ENCODE assay signal across 28 mouse cellular contexts in genomic region chr1:168805442-168805841, GRCm38 (mm10).
A peak's percentile ranks its signal among the peaks of the same experiment; 100 is the strongest.
DNase-seq lines count a peak whose midpoint lies in the region; ATAC-seq lines count a peak whose summit lies in the region.
"Had no signal": no experiment of that assay in that cellular context is flagged by ENCODE, and none has a peak within 500 bp of the region (broad histone marks: within the 10 kb centered on the region; RNA-seq: fewer than 3 reads in every experiment).

No protein-coding gene starts in this region.

- intact Hi-C loops in left cerebral cortex, postnatal 4 days (cut with DNase I) = no loop called here

- no peak overlapping the region for H3K4me3 ChIP-seq in liver, embryonic 11.5 days (ENCODE audit: low read depth, low read length)
- no peak overlapping the region for H3K4me3 ChIP-seq in liver, embryonic 13.5 days (replicated peaks)
- no peak overlapping the region for H3K4me3 ChIP-seq in liver, embryonic 15.5 days (replicated peaks)
- H3K4me3 ChIP-seq: embryonic facial prominence, embryonic 13.5 days; embryonic facial prominence, embryonic 15.5 days; erythroblast, embryonic 14.5 days; forebrain, embryonic 10.5 days; forebrain, embryonic 12.5 days had no signal

- DNase-seq in liver, embryonic 11.5 days (ENCODE audit: low spot score) = no peak
- no peak for DNase-seq in liver
- DNase-seq in liver, embryonic 13.5 days = no peak
- DNase-seq in left cerebral cortex, postnatal 4 days = no peak
- DNase-seq: adrenal gland, adult 8-10 months; adrenal gland, postnatal 14 days; adrenal gland, postnatal 36 days; B cell, adult 2 months; cerebellum, adult 11 months; cerebellum, adult 18-20 months; cerebellum, adult 8-10 months; cerebellum, adult 9-11 months; cerebellum, postnatal 14 days; cerebellum, postnatal 36 days; embryo, embryonic 11 days had no signal

- H3K4me1 ChIP-seq in liver, embryonic 11.5 days (replicated peaks; ENCODE audit: control insufficient read depth, insufficient read depth, low read length) = no peaks in the 10 kb centered on the region
- no peaks in the 10 kb centered on the region for H3K4me1 ChIP-seq in liver, embryonic 13.5 days (replicated peaks)
- H3K4me1 ChIP-seq in liver, embryonic 15.5 days (replicated peaks) = no peaks in the 10 kb centered on the region
- H3K4me1 ChIP-seq: embryonic facial prominence, embryonic 15.5 days; forebrain, embryonic 12.5 days had no signal

- H3K4me2 ChIP-seq in liver, embryonic 11.5 days = no peak overlapping the region
- no peak overlapping the region for H3K4me2 ChIP-seq in liver, embryonic 13.5 days
- no peak overlapping the region for H3K4me2 ChIP-seq in liver, embryonic 15.5 days
- H3K4me2 ChIP-seq: embryonic facial prominence, embryonic 13.5 days; embryonic facial prominence, embryonic 15.5 days; forebrain, embryonic 12.5 days had no signal

- WGBS in liver, embryonic 11.5 days = 58% methylated on average over 3 of the region's 3 CpGs
- WGBS in liver, embryonic 13.5 days (ENCODE audit: insufficient replicate concordance) = 27% methylated on average over 3 of the region's 3 CpGs
- 24% methylated on average over 3 of the region's 3 CpGs for WGBS in liver, embryonic 15.5 days (ENCODE audit: insufficient replicate concordance)

- H3K27me3 ChIP-seq in liver, embryonic 11.5 days (replicated peaks; ENCODE audit: control insufficient read depth, insufficient read depth, low read length) = no peaks in the 10 kb centered on the region
- no peaks in the 10 kb centered on the region for H3K27me3 ChIP-seq in liver, embryonic 13.5 days
- no peaks in the 10 kb centered on the region for H3K27me3 ChIP-seq in liver, embryonic 15.5 days
- H3K27me3 ChIP-seq: CH12.LX; embryonic facial prominence, embryonic 13.5 days; embryonic facial prominence, embryonic 15.5 days; forebrain, embryonic 12.5 days; Patski had no signal

- no peaks in the 10 kb centered on the region for H3K9me3 ChIP-seq in liver, embryonic 11.5 days (ENCODE audit: control insufficient read depth, low read length)
- H3K9me3 ChIP-seq in liver, embryonic 13.5 days (replicated peaks) = no peaks in the 10 kb centered on the region
- H3K9me3 ChIP-seq in liver, embryonic 15.5 days (replicated peaks) = no peaks in the 10 kb centered on the region
- H3K9me3 ChIP-seq: embryonic facial prominence, embryonic 13.5 days; embryonic facial prominence, embryonic 15.5 days; forebrain, embryonic 10.5 days; forebrain, embryonic 12.5 days had no signal

- H3K9ac ChIP-seq in liver, embryonic 11.5 days (ENCODE audit: low read depth, low read length) = no peak overlapping the region
- no peak overlapping the region for H3K9ac ChIP-seq in liver, embryonic 13.5 days
- no peak overlapping the region for H3K9ac ChIP-seq in liver, embryonic 15.5 days
- H3K9ac ChIP-seq: embryonic facial prominence, embryonic 13.5 days; embryonic facial prominence, embryonic 15.5 days; forebrain, embryonic 12.5 days had no signal

- H3K36me3 ChIP-seq in liver, embryonic 11.5 days (ENCODE audit: control insufficient read depth, insufficient read depth, low read length) = no peaks in the 10 kb centered on the region
- no peaks in the 10 kb centered on the region for H3K36me3 ChIP-seq in liver, embryonic 13.5 days
- no peaks in the 10 kb centered on the region for H3K36me3 ChIP-seq in liver, embryonic 15.5 days (replicated peaks)
- H3K36me3 ChIP-seq: embryonic facial prominence, embryonic 13.5 days; embryonic facial prominence, embryonic 15.5 days; forebrain, embryonic 10.5 days; forebrain, embryonic 12.5 days; G1E had no signal

- ATAC-seq in liver, embryonic 11.5 days (replicated peaks; ENCODE audit: low FRiP score) = peak; percentile 78
- ATAC-seq in liver, embryonic 13.5 days (ENCODE audit: low read depth) = peak; percentile 86
- ATAC-seq in liver, embryonic 15.5 days (ENCODE audit: insufficient read depth) = peak; percentile 31; the same call in 1 of the 2 replicates
- ATAC-seq: activated CD4-positive, CD25-positive, alpha-beta regulatory T cell, adult 4 months; CD4-positive, CD25-positive, alpha-beta regulatory T cell, adult 4 months; forebrain, embryonic 14.5 days; forebrain, embryonic 16.5 days; Patski had no signal

- H3K27ac ChIP-seq in liver, embryonic 11.5 days (ENCODE audit: low read depth, low read length) = no peak overlapping the region
- no peak overlapping the region for H3K27ac ChIP-seq in liver, embryonic 13.5 days
- H3K27ac ChIP-seq in liver, embryonic 15.5 days (replicated peaks) = no peak overlapping the region
- H3K27ac ChIP-seq: embryonic facial prominence, embryonic 13.5 days; embryonic facial prominence, embryonic 15.5 days; forebrain, embryonic 10.5 days; forebrain, embryonic 12.5 days had no signal

Comparison
In these comparisons a context has a peak if more than half of its experiments do, and no peak if none do; other contexts are left out.
1. ATAC-seq: peak in every context shown above with its lines; median percentile 86 in liver, embryonic 13.5 days; 78 in liver, embryonic 11.5 days; 31 in liver, embryonic 15.5 days.